Mouse (Mus musculus) embryo, embryonic 10.5 days (tissue): Measurements from ENCODE around the gene Btc.

Source experiments
- DNase-seq: peaks from one replicate; pipeline ENCODE4 v3.0.0-alpha.2; 2015; ENCODE audit warnings: low spot score

Gene Btc

DNA sequence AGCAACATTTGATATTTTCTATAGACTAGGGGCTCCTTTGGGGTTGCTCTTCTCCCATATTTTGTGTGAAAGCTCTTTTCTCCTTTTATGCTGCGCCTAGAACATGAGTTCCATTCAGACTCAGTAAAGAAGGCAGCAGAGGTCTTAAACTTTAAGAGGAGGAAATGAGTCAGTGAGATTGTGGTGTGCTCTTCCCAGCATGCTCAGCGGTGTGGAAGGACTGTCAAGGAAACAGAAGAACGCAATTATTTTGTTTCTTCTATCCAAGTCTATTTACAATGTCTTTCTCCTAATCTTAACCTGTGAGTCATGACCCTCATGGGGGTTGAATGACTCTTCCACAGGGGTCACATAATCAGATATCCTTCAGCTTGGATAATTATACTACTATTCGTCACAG lies 82.4 kb downstream of the Btc start:
- no peak for DNase-seq

DNA sequence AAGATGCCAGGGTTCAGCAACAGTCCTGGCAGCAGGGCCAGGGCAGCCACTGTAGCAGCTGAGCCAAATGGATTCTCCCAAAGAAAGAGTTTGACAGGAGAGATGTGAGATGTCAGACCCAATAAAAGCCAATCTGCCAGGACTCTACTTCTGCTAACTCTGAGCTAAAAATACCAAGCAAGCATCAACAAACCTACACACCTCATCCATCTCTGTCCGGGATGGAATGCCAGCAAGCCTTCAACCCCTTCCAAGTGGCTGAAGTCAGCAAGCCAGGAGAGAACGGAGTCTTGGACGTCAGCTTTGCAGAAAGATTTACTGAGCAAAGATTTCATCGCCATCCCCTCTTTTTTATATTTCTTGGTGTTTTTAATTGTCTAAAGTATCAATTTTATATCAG lies 88.8 kb downstream of the Btc start:
- no peak for DNase-seq

- DNase-seq = peak; percentile 10
Observed at GRCm38 (mm10) chr5:91311767-91312166, 91.0 kb downstream of the Btc start.

DNA sequence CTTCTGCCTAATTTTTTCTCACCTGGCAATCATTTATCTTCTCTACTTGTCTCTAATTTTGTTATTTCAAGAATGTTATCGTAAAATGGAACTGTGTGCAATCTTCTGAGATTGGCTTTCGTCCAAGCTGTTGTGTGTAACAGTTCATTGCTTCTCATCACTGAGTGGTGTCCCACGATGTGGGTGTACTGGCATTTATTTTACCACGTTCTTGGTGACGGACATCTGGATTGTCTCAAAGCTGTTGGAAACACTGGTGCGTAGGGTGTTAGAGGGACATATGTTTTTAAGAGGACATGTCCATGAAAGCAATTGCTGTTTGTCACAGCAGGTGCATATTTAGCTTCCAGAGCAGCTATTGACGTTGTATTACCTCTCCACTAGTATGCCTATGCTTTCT lies 94.2 kb downstream of the Btc start:
- DNase-seq = no peak

DNA sequence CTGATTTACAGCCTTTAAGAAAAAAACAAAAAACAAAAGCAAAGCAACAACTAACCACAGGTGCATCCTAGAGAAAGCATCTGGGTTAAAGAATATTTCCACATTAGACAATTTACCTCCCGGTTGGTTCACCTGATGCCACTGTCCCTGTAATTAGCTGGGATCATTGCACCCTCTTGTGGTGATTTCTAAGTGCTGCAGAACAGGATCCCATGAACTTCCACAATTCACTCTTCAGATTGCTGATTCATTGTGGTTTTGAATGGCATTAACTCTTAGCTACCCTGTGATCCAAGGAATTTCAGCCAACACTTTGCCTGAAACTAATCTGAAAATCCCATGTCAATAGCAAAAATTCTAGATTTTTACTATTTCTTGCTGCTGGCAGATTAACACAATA lies 94.9 kb downstream of the Btc start:
- peak; percentile 80 for DNase-seq
